Mouse (Mus musculus) right cerebral cortex, adult 2 months (tissue): ENCODE measurements around the gene Ltbp1.

Source experiments
- DNase-seq, 2 experiments: peaks; one replicate each; pipeline ENCODE4 v3.0.0; 2021 to 2022; ENCODE audit warnings: low spot score in 2 of 2

Gene Ltbp1

DNA sequence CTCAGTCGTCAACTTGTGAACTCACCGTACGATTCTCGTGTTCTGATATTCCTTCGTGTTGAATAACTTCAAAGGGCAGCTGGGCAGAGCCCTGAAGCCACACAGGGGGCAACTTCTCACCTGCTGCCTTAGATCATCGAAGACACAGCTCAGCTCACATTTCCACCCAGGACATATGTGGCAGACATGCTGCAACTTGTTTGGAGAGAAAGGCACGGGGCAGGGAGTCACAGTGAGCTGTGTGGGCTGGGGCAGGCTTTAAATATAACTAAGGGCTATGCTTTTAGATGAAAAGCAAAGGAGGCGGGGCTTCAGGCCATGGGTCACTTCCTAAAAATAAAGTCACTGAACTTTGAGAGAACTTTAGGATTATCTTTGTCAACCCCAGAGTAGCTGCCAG lies 51.3 kb downstream of the Ltbp1 start:
- no peak for DNase-seq

DNA sequence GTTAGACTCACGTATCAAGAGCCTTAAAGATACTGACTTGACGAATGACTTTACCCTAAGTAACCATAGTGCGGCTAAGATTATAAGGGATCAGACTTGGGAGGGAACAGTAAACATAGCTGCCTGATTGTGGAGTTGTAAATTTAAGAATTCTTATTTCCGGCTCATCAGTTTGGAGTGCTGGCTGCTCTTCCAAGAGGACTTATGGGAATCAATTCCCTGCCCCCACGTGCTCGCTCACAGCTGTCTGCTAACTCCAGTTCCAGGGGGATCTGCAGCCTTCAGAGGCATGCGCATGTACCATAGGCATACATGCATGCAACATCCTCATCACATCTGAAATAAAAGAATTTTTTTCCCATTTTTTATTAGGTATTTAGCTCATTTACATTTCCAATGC lies 61.0 kb downstream of the Ltbp1 start:
- DNase-seq, result no peak

DNA sequence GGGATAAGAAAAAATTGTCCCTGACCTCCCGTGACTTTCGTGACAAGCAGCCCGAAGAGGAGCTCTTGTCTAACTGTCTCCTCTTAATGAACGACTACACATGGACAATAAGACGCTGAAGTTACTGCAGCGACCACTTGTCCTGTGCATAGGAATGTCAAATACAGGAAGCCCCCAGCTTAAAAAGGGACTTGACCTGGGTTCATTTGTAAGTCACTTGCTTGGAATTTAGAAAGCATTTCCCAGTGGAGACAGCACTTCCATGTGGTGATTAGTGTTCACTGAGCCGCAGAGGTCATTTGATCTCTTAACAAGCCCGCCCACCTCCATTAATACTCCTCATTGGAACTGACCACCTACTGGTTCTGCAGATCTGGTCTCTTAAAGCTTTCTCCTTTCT lies 61.9 kb downstream of the Ltbp1 start:
- no peak for DNase-seq

DNA sequence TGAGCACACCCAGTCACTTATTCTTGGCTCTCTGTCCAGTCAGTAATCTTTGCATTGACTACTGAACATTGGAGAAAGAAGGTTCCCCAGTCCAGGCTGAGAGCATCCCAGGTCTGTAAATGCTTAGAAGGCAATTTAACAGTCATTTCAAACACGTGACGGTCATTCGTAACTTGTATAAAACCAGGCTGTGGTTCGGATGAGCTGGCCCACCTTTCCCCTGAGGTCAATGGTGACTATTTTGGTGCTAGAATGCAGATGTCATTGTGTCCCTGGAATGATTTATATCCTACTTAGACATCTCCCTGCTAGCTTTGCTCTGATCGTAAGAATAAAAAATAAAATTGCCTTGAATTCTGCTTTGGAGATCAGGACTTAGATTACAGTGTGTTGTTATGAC lies 63.9 kb downstream of the Ltbp1 start:
- DNase-seq, result no peak

DNA sequence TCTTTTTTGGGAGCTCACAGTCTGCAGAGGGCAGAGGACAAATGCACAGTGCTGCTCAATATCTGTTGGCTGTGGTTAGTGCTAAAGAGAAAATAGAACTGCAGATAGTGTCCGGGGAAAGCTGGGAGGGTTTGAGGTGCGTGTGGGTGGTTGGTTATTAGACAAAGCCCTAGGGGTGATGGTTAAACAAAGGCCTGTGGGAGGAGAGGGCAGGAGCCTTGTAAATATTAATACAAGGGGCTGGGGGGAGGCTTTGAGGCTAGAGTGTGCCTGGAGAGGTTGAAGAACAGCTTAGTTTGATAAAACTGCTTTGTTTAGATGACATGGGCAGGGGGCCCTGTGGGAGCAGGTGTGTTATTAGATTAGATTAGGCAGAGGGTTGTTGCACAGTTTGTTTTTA lies 65.8 kb downstream of the Ltbp1 start:
- DNase-seq, result no peak

DNA sequence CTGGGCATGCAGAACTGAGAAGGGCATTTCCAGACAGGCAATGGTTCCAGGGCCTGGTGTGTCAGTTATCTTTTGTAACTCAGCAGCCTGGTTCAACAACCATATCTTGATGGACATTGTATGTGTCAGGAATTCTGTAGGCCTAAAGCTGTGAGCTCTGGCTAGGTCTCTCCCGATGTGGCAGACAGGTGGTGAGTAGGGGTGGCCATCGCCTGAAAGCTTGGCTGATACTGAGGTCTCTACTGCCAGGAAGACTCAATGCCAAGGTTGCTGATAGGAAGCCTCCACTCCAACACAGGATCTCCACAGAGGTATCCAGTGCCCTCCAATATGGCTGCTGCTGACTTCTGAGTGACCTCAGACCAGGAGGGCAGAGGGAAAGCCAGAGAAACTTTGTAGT lies 66.4 kb downstream of the Ltbp1 start:
- no peak for DNase-seq

DNA sequence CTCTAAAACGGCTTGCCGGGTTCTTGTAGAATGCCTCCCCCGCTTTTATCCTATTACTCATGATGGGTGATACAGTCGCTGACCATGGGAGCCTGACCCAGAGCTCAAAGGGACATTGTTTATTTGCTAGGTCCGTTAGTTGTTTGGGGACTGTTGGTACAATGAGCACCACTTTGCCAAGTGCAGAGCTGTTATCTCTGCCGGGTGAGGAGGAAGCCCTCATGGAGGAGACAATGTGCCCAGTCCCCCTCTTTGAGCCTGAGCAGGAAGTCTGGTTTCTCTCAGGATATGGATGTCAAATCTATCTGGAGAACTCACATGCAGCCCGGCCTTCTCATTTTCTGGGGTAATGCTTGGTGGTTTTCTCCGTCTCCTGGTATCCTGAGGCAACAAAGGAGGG lies 68.5 kb downstream of the Ltbp1 start:
- DNase-seq, result no peak

DNA sequence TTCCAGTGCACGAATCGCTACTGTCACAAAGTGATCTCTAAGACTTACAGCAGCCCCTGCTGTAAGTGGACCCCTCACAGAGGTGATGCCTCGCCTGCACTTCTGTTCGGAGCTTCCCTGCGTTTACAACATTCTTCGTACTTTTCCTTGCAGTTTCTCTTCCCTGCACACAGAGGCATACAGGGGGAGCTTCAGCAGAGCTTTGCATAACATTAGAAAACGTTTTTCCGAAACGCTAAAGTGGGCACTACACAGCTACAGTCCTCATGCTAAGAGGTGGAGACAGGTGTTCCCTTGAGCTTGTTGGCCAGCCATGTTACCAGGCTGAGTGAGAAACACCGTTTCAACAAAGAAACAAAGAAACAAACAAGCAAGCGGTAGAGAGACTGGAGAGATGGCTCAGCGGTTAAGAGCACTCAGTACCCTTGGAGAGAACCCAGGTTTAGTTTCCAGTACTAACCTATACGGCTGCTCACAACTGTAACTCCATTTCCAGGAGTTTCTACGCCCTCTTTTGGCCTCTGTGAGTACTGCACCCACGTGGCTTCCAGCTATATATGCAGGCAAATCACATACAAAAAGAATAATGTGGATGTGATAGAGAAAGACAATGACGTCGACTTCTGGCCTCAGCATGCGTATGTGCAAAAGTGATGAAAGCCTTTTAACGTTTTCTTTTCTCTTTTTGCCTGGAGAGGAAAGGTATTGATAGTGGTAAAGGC lies 69.8 kb downstream of the Ltbp1 start:
- DNase-seq, result peak; percentile 22 to 27

DNA sequence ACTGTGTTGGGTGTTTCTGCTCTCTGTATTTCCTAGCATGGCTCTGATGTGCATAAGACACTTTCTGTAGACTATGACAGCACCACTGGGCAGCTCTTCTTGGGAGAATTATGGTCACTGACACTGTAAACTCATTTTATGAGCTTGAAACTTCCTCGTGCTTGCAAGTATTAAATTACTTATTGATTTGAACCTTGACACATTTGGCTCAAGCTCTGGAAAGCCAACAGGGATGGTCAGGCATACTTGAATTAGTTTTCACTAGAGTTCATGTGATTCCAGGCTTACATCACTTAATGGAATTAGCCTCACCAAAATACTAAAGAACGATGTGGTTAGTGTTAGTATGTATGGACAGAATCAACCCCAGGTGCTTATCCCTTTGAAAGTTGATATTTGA lies 76.0 kb downstream of the Ltbp1 start:
- DNase-seq, result no peak

DNA sequence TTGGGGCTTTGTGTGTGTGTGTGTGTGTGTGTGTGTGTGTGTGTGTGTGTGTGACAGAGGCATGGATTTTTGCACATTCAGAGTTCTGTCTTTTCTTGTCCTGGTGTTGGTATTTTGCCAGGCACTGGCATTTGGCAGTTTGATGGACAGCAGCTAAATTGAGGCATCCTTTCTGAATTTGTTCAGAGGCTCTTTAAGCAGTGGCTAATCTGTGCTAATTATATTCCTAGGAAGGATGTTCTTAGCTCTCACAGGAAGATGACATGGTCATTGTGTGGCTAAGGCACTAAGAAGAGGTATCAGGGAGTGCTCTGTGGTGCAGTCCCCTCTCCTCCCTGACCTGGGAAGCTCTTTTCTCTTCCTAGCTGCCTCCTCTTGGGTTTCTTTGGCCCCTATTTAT lies 77.1 kb downstream of the Ltbp1 start:
- DNase-seq, result peak; percentile 10 to 14

DNA sequence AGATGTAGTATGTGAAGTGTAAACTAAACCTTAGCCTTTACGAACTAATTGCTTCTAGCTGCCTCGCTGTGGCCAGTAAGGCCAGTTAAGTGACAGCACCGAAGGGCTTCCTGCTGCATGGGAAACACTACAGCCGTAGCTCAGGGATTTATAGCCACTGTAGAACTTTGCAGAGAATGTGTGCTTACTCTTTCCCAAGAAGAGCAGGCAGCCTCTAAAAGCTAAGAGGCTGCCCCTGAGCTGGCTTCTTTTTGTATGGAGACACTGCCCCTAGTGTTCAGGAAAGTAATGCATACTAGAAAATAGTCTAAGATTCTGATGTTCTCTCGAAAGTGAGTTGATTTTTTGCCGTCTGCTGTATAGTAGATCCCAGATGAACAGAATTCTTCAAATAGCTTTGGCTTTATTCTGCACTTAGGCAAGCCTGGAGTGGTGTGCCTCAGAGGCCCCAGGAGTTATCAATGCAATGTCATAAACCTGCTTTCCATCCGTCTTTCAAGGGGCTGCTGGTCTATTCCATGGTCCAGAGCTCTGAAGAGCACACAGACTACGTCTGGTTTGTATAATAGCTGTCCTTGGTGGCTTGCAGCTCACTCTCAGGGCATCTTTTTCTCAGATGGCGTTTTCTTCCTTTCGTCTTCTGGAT lies 82.1 kb downstream of the Ltbp1 start:
- DNase-seq, result peak; percentile 21 to 31

DNA sequence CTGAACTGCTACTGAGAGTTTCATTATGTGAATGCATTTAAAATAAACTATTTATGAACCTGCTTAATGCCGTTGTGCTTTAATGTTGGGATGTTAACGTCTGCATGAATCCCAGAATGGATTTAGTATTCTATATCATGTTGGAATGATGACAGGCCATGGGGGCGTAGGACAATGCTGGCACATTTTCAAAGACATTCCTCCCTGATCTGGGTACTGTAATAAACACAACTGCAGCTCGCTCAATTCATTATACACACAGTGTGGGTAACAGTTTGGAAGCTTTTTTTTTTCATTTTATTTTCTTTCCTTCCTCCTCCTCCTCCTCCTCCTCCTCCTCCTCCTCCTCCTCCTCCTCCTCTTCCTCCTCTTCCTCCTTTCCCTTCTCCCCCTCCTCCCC lies 82.9 kb downstream of the Ltbp1 start:
- DNase-seq, result no peak

DNA sequence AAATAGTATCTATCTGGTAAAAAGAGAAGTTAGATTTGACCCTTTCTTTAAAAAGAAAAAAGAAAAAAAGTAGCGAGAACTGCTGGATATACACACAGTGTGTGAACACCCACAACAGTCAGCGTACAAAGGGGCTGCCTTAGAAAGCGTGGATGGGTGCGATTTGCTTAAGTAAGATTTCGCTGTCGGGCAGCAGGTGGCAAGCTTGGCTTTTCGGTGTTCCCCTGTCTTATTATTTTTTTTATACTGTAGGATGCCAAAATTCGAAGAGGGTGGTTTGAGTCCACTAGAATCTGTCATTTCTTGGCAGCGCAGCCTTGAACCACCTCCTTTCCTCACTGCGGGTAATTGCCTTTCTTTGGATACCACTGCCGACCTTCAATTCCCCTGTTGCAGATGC lies 83.4 kb downstream of the Ltbp1 start:
- DNase-seq, result peak; percentile 61 to 63

DNA sequence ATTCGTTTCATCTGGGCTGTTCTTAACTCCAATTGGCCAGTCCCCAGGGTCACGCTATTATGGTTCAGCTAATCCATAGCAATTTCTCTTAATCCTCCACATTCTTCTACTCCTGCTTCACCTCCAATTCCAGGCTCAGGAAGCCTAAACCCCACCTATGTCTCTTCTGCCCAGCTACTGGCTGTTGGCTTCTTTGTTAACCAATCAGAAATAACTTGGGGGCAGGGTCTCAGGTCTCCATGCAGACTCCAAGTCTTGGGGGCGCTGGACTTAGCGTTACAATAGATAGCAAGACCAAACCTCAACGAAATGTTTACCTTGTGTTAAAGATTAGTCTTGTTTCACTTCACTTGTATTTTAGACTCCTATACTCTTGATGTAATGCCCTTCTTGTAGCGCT lies 85.2 kb downstream of the Ltbp1 start:
- DNase-seq, result no peak

DNA sequence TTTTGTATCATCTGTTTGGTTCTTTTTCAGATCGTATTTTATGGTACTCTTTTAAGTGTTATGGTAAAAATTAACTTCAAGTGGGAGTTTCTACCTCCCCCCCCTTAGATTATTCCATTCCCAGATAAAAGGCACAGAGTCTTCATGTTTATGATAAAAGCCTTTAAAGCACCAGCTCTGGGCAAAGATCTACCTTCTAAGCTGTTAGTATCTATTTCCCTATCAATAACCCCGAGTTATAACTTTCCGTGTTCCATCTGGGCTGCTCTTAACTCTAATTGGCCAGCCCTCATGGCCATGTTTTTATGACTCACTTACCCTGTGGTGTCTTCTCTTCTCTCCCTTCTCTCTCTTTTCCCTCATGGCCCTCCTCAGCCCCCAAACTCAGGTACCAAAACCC lies 88.2 kb downstream of the Ltbp1 start:
- no peak for DNase-seq

DNA sequence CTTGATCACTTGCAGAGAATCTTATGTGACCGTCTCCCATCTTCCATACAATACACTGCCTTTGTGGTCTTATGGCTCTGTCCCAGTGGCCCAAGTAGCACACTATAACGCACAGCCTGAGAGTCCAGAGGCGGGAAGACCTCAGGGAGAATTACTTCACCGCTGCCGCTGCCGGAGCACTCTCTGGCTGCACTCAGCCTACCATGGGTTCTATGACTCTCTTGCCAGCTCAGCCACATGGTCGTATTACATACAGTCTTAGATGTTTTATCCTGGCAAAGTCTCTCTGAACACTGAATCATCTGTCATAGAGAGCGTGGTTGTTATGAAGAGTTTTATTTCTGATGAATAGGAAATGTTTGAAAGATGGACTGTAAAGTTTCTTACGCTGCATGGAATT lies 89.2 kb downstream of the Ltbp1 start:
- no peak for DNase-seq

DNA sequence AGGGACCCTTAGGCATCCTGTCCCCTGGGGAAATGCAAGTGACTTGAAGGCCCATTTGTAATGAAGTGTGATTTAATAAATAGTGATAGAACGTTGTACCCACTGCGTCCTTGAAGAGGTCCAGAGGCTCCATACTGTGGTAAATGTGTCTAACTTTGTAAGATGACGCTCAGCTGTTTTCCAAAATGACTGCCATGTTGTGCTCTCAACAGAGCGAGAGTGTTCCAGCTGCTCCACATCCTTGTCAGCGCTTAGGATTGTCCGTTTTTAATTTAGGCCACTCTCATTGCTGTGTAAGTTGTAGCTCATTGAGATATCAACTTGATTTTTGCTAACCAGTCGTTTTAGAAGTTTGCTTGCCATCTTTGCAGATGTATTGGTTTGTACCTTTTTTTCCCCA lies 91.4 kb downstream of the Ltbp1 start:
- DNase-seq, result no peak

DNA sequence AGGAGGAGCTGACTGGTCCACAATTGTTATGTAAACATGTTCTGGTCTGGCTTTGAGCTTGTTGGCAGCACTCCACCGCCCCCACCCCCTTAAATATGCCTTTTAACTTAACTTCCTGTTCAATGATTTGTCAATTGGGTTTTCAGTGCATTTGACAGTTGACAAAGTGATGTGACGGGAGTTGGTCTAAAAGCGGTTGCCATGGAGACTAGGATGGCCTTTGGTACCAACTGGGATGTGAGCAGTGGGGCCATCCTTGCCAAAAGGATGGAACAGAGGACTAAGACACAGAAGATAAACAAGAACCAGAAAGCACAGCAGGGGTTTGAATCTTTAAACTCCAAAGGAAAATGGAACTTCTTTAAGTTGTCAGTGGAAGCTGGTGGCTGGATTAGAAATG lies 92.0 kb downstream of the Ltbp1 start:
- DNase-seq, result no peak

DNA sequence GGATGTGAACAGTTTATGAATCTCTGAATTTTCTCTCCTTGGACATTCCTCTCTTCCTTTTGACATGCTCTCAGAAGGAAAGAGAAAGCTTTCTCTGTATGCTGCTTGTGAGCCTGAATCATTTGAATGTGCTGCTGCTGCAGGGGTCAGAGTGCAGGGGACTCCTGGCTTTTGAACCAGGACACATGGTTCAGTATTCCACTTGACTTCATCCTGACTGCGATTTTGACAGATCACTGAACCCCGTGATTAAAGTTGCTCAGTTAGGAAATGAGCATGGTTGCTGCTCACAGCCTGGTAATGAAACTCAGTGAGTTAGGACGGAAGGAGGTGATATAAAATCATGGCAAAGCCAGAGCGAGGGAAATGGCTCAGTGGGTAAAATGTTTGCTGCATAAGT lies 95.8 kb downstream of the Ltbp1 start:
- DNase-seq, result no peak

DNA sequence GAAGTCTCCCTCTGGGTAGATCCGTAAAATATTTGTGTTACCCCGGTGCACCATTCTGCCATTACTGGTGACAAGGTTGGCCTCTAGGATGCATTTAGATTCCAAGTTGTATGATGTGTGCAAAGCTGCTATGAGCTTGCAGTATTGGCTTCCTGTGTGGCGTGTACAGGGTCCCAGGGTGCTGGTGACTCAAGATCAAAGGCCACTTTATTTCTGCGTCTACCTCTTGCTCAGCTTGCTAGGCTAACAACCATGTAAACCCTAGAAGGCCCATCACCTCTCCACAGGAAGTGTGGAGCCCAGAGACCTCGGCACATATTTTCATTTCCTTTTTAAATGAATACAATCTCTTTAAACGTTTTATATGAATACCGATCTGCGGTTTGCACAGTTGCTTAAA lies 96.6 kb downstream of the Ltbp1 start:
- DNase-seq, result no peak

DNA sequence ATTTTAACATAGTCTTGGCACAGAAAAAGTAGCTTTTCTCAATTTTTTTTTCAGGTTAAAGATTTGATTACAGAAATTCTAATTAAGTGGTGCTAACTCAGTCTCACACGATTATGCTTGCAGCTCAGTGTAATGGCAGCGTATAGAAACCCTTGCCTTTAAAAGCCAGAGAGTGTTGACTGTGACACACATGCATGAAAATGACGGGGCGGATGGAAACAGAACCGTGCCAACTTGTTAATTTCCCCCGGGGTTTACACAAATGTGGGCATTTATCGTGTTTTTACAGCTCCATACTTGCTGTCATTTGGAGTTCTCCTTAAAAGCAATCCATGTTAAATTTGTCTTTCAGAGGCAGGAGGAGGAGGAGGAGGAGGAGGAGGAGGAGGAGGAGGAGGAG lies 102.0 kb downstream of the Ltbp1 start:
- peak; percentile 41 to 46 for DNase-seq

DNA sequence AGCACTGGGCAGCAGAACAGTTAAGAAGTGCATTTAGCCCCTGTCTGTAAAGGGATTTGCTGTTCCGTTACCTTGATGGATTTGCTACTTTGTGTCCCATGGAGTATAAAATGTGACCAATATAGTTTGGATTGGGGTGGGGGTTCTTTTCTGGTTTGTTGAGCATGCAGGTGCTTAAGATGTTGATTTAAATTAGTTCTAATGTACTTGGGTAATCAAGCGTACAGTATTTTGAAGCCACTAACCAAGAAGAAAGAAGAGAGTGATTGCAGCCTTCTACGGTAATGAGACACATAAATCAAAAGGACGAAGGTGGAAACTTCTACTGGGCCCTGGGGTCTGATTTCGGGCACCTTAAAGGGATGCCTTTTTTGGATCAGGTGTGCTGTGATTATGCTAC lies 102.5 kb downstream of the Ltbp1 start:
- DNase-seq, result no peak

DNA sequence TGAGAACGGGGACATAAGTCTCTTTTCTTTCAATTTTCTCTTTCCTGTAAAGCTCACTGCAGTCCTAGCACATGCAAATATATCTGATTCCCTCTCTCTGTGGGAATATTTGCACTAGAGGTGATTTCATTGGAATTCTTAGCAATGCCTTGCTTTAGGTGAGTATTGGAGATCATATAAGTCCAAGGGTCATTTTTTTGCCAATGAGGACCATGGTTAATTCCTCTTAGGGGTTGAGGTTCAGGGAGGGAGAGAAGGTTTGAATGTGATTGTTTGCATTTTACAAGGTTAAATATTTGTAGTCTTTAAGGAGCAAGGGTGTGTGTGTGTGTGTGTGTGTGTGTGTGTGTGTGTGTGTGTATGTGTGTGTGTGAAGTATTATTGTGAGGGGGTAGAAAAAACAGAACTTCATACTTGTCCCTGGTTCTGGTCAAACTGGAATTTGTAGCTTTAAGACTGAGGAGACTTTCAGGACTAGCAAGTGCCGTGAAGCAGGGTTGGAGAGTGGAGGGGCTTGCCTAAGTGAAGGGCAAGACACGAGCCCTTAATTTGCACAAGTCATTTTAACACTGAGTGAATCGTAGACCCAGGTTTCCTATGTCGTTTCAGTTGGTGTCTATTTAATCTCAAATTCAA lies 103.8 kb downstream of the Ltbp1 start:
- DNase-seq, result no peak
